Mouse (Mus musculus): ENCODE measurements around the gene Atp5h. TPM values are rescaled to one million over a fixed set of nuclear protein-coding genes. Genes with fewer than 3 reads are reported as not detected.

Gene Atp5h
- 711 TPM for polyA plus RNA-seq (2017; shearing (Covaris generic))

GRCm38 (mm10) chr11:115419531-115420237 lies at the start of gene Atp5h, which contains the start of gene Kctd2:
TSS of gene Atp5h (minus strand) at chr11:115419962.
TSS of gene Kctd2 (plus strand) at chr11:115420128.

GRCm38 (mm10) chr11:115462243-115462891 lies 42.6 kb upstream of the Atp5h start, which contains the start of gene Slc16a5:
TSS of gene Slc16a5 (plus strand) at chr11:115462474.

GRCm38 (mm10) chr11:115439906-115440595 lies 20.3 kb upstream of the Atp5h start, which contains the start of gene Trim80:
TSS of gene Trim80 (plus strand) at chr11:115440545.

GRCm38 (mm10) chr11:115403338-115404124 lies 16.2 kb downstream of the Atp5h start, which contains the start of gene Mrpl58:
TSS of gene Mrpl58 (plus strand) at chr11:115403752.

GRCm38 (mm10) chr11:115381743-115382539 lies 37.8 kb downstream of the Atp5h start, which contains the start of gene Cdr2l:
TSS of gene Cdr2l (plus strand) at chr11:115381916.

GRCm38 (mm10) chr11:115367395-115367944 lies 52.3 kb downstream of the Atp5h start, which contains the start of gene Hid1:
TSS of gene Hid1 (minus strand) at chr11:115367756.

Other genes starting within 250 kb of the Atp5h start
- 18.1 TPM for gene Tmem104, start 232.5 kb downstream of the Atp5h start, polyA plus RNA-seq (2017; shearing (Covaris generic))
- gene Nat9, start 232.1 kb downstream of the Atp5h start, polyA plus RNA-seq (2017; shearing (Covaris generic)): 15.8 TPM
- not detected for gene Grin2c, start 152.7 kb downstream of the Atp5h start, polyA plus RNA-seq (2017; shearing (Covaris generic))
- 39.5 TPM for gene Fdxr, start 142.9 kb downstream of the Atp5h start, polyA plus RNA-seq (2017; shearing (Covaris generic))
- 1.1 TPM for gene Fads6, start 122.3 kb downstream of the Atp5h start, polyA plus RNA-seq (2017; shearing (Covaris generic))
- gene Otop2, start 112.8 kb downstream of the Atp5h start, polyA plus RNA-seq (2017; shearing (Covaris generic)): not detected
- not detected for gene Ush1g, start 97.9 kb downstream of the Atp5h start, polyA plus RNA-seq (2017; shearing (Covaris generic))
- gene Otop3, start 85.2 kb downstream of the Atp5h start, polyA plus RNA-seq (2017; shearing (Covaris generic)): not detected
- gene Hid1, start 52.2 kb downstream of the Atp5h start, polyA plus RNA-seq (2017; shearing (Covaris generic)): 8.4 TPM
- gene Cdr2l, start 38.0 kb downstream of the Atp5h start, polyA plus RNA-seq (2017; shearing (Covaris generic)): not detected
- gene Mrpl58, start 16.2 kb downstream of the Atp5h start, polyA plus RNA-seq (2017; shearing (Covaris generic)): 162 TPM
- gene Kctd2, start 166 bp upstream of the Atp5h start, polyA plus RNA-seq (2017; shearing (Covaris generic)): 4.6 TPM
- not detected for gene Trim80, start 20.6 kb upstream of the Atp5h start, polyA plus RNA-seq (2017; shearing (Covaris generic))
- gene Slc16a5, start 42.5 kb upstream of the Atp5h start, polyA plus RNA-seq (2017; shearing (Covaris generic)): 11.0 TPM
- 120 TPM for gene Armc7, start 55.7 kb upstream of the Atp5h start, polyA plus RNA-seq (2017; shearing (Covaris generic))
- 367 TPM for gene Nt5c, start 71.9 kb upstream of the Atp5h start, polyA plus RNA-seq (2017; shearing (Covaris generic))
- gene Jpt1, start 94.4 kb upstream of the Atp5h start, polyA plus RNA-seq (2017; shearing (Covaris generic)): 685 TPM
- 796 TPM for gene Sumo2, start 116.3 kb upstream of the Atp5h start, polyA plus RNA-seq (2017; shearing (Covaris generic))
- 102 TPM for gene Nup85, start 144.5 kb upstream of the Atp5h start, polyA plus RNA-seq (2017; shearing (Covaris generic))
- gene Mrps7, start 184.0 kb upstream of the Atp5h start, polyA plus RNA-seq (2017; shearing (Covaris generic)): 71.9 TPM
- 67.8 TPM for gene Gga3, start 184.1 kb upstream of the Atp5h start, polyA plus RNA-seq (2017; shearing (Covaris generic))
- 228 TPM for gene Mif4gd, start 193.0 kb upstream of the Atp5h start, polyA plus RNA-seq (2017; shearing (Covaris generic))
- 86.8 TPM for gene Slc25a19, start 208.3 kb upstream of the Atp5h start, polyA plus RNA-seq (2017; shearing (Covaris generic))